Comparison of ENCODE assay signal across 9 mouse cellular contexts in the genomic region with DNA sequence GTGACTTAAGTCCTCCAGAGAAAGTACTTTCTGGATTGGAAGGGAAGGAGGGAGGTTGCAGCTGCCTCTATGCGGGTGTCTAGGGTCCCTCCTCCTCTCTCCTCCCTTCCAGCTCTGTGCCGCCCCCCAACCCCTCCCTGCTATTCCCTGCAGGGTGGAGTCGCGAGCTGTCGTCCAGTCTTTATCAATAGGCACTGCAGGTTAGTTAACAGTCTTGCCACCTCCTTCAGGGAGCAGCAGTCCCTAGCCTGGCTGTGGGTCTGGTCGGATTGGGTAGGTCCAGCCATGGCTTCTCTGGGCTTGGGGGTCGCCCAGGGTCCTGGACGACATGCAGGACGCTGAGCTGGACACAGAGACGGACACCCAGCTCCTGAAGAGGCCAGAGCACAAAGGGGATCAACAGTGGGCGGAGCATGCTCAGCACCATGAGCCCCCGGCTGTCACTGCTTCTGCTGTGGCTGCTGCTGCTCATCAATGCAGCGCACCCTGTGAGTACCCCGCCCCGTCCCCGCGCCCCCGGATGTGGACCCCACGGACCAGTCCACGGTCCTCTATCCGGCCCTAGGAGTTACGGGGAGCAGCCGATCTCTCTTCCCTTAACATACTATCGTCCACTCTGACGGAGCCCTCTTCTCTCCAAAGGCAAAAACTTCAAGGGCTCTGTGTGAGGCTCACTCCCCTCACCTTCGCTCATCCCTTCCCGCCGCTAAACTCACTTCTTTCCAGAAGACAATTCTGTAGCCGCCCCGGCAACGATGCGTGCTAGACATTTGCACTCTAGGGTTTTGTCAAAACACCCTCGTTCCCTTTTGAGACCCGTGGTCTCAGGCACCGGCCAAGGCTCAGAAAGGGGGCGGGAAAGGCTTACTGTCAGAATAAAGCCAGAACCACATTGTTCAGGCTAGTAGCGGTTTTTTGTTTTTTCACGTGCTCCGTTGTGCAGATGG. TPM values are rescaled to one million over a fixed set of nuclear protein-coding genes. Genes with fewer than 3 reads are reported as not detected.
DNase-seq lines count a peak whose midpoint lies in the region; ATAC-seq lines count a peak whose summit lies in the region.
"Had no signal": no experiment of that assay in that cellular context is flagged by ENCODE, and none has a peak within 500 bp of the region (broad histone marks: within the 10 kb centered on the region; RNA-seq: fewer than 3 reads in every experiment).

A gene (plus strand): TSS at position 51 of the 947 bp plus-strand sequence.

- no peak within 1 kb of the TSS for H3K27ac ChIP-seq in intestine, embryonic 14.5 days (ENCODE audit: low read depth)
- no peak within 1 kb of the TSS for H3K27ac ChIP-seq in neural tube, embryonic 11.5 days (ENCODE audit: low read depth, low read length)

- DNase-seq in kidney, postnatal 10 days = peak; percentile 37
- DNase-seq in kidney, postnatal 25 days = no peak
- DNase-seq in embryo, embryonic 11 days = peak; percentile 65
- DNase-seq in intestine, embryonic 14.5 days (ENCODE audit: low spot score) = peak; percentile 61
- DNase-seq in neural tube, embryonic 11.5 days (ENCODE audit: low spot score) = peak; percentile 64
- DNase-seq in thymus, postnatal 14 days = no peak
- no peak for DNase-seq in ovary, postnatal 14 days (ENCODE audit: low spot score)

- H3K9me3 ChIP-seq in intestine, embryonic 14.5 days (ENCODE audit: control insufficient read depth, low read length) = no peaks in the 10 kb centered on the region
- H3K9me3 ChIP-seq in neural tube, embryonic 11.5 days (ENCODE audit: control insufficient read depth, low read length) = no peaks in the 10 kb centered on the region
- H3K9me3 ChIP-seq: megakaryocyte, embryonic 14.5 days had no signal

- peak within 1 kb of the TSS; percentile 66 for H3K4me2 ChIP-seq in intestine, embryonic 14.5 days (ENCODE audit: low read length)
- peak within 1 kb of the TSS; percentile 66 for H3K4me2 ChIP-seq in neural tube, embryonic 11.5 days (ENCODE audit: low read depth)

- 1% methylated on average over 39 of the region's 39 CpGs for WGBS in intestine, embryonic 14.5 days
- 1% methylated on average over 38 of the region's 39 CpGs for WGBS in neural tube, embryonic 11.5 days

- no peaks in the 10 kb centered on the region for H3K36me3 ChIP-seq in intestine, embryonic 14.5 days (ENCODE audit: control insufficient read depth, insufficient read depth, low read length)
- H3K36me3 ChIP-seq in neural tube, embryonic 11.5 days (ENCODE audit: control insufficient read depth, insufficient read depth, low read length) = no peaks in the 10 kb centered on the region

- 0 out of 2 replicates have a peak, but pooled peaks cover 14% of the 10 kb centered on the region for H3K27me3 ChIP-seq in intestine, embryonic 14.5 days (replicated peaks; ENCODE audit: control insufficient read depth, insufficient read depth, low read length)
- peaks cover 15% of the 10 kb centered on the region for H3K27me3 ChIP-seq in neural tube, embryonic 11.5 days (ENCODE audit: control insufficient read depth, insufficient read depth, low read length)

- peak; percentile 80 for ATAC-seq in intestine, embryonic 14.5 days (replicated peaks; ENCODE audit: low FRiP score, low TSS enrichment, low read depth)
- ATAC-seq in neural tube, embryonic 11.5 days (ENCODE audit: insufficient read depth, low FRiP score, low TSS enrichment) = peak; percentile 83
- no peak for ATAC-seq in megakaryocyte, adult 5-6 weeks (ENCODE audit: poor library complexity, severe bottlenecking)

- peak within 1 kb of the TSS; percentile 41 for H3K9ac ChIP-seq in intestine, embryonic 14.5 days (ENCODE audit: low read length)
- H3K9ac ChIP-seq in neural tube, embryonic 11.5 days (ENCODE audit: low read length) = peak within 1 kb of the TSS; percentile 58

- peak within 1 kb of the TSS; percentile 40 for H3K4me3 ChIP-seq in intestine, embryonic 14.5 days (ENCODE audit: low read depth, low read length)
- H3K4me3 ChIP-seq in neural tube, embryonic 11.5 days (ENCODE audit: low read depth, low read length) = peak within 1 kb of the TSS; percentile 28
- H3K4me3 ChIP-seq: megakaryocyte, embryonic 14.5 days had no signal

- H3K4me1 ChIP-seq in intestine, embryonic 14.5 days (replicated peaks; ENCODE audit: control insufficient read depth, insufficient read depth, low read length) = 0 out of 2 replicates have a peak, but pooled peaks cover 4% of the 10 kb centered on the region
- H3K4me1 ChIP-seq in neural tube, embryonic 11.5 days (ENCODE audit: control insufficient read depth, insufficient read depth, low read length) = no peaks in the 10 kb centered on the region

RNA-seq across cellular contexts. Expression of the gene that starts here (rescaled TPM):
- 1.3 and 1.4 TPM in 2 replicates for polyA plus RNA-seq in intestine, embryonic 14.5 days (2014; fragmentation: Nextera tagmentation; extraction: Ambion mirVana)
- polyA plus RNA-seq in neural tube, embryonic 11.5 days (2014; fragmentation: Nextera tagmentation; extraction: Ambion mirVana) = 0.54 and 0.70 TPM in 2 replicates
- total RNA-seq in megakaryocyte, adult 5-6 weeks (2015) = not detected in 2 replicates
- not detected in 2 replicates for total RNA-seq in megakaryocyte, adult 5-6 weeks (2017)

Comparison
In these comparisons a context has a peak if more than half of its experiments do, and no peak if none do; other contexts are left out.
1. DNase-seq: peak in kidney, postnatal 10 days (single experiment), embryo, embryonic 11 days (single experiment) and intestine, embryonic 14.5 days (single experiment); none in kidney, postnatal 25 days (0 of 2), thymus, postnatal 14 days (single experiment) and ovary, postnatal 14 days (single experiment).
2. Peak in DNase-seq, ATAC-seq, H3K4me3 ChIP-seq, H3K9ac ChIP-seq and H3K4me2 ChIP-seq in neural tube, embryonic 11.5 days; RNA of the gene not detected or under 1 TPM.